Mouse (Mus musculus) stomach, postnatal 0 days (tissue): ENCODE data around the gene Fto. TPM values are rescaled to one million over a fixed set of nuclear protein-coding genes. Genes with fewer than 3 reads are reported as not detected.

Experiments
- ATAC-seq: fragments of 200-750 bp; cut with Nextera tagmentation; 2 replicates; pipeline ENCODE4 v1.8.0; 2017; ENCODE audit not compliant: low FRiP score, low TSS enrichment
- DNase-seq: peaks from one replicate; pipeline ENCODE4 v3.0.0-alpha.2; 2016; ENCODE audit warnings: low spot score
- H3K27ac ChIP-seq: fragments of 300-500 bp; sonication (generic); replicated peaks from 2 replicates; pipeline ENCODE4 v1.5.1; 2014; ENCODE audit warnings: mild to moderate bottlenecking, control low read depth
- H3K27me3 ChIP-seq: fragments of 300-500 bp; sonication (generic); 2 replicates; pipeline ENCODE4 v1.6.1; 2014; ENCODE audit warnings: low read length; ENCODE audit not compliant: control insufficient read depth, insufficient read depth
- H3K36me3 ChIP-seq: fragments of 300-500 bp; sonication (generic); 2 replicates; pipeline ENCODE4 v1.6.1; 2014; ENCODE audit warnings: low read length, mixed read lengths; ENCODE audit not compliant: control insufficient read depth, insufficient read depth
- H3K4me1 ChIP-seq: fragments of 300-500 bp; sonication (generic); replicated peaks from 2 replicates; pipeline ENCODE4 v1.6.1; 2014; ENCODE audit warnings: antibody characterized with exemption; ENCODE audit not compliant: control insufficient read depth, insufficient read depth
- H3K4me2 ChIP-seq: fragments of 300-500 bp; sonication (generic); replicated peaks from 2 replicates; pipeline ENCODE4 v1.6.1; 2014; ENCODE audit warnings: low read depth, mild to moderate bottlenecking, control low read depth, moderate library complexity
- H3K4me3 ChIP-seq: fragments of 300-500 bp; sonication (generic); 2 replicates; pipeline ENCODE4 v1.5.1; 2014; ENCODE audit warnings: low read depth, low read length, control low read depth
- H3K9ac ChIP-seq: fragments of 300-500 bp; sonication (generic); 2 replicates; pipeline ENCODE4 v1.6.1; 2014; ENCODE audit warnings: mild to moderate bottlenecking, low read length, control low read depth, mixed read lengths
- H3K9me3 ChIP-seq: fragments of 300-500 bp; sonication (generic); 2 replicates; pipeline ENCODE4 v1.6.1; 2016; ENCODE audit warnings: low read length; ENCODE audit not compliant: control insufficient read depth
- CTCF ChIP-seq: IDR thresholded peaks from 2 replicates; pipeline ENCODE4 v1.5.1; 2016; ENCODE audit warnings: antibody characterized with exemption, low read depth, mild to moderate bottlenecking, moderate library complexity
- EP300 ChIP-seq: optimal IDR thresholded peaks from 2 replicates; pipeline ENCODE3; 2016; ENCODE audit warnings: antibody characterized with exemption
- WGBS: fragments of 180-500 bp; shearing (Covaris S2); extraction: QIAGEN DNeasy Blood & Tissue Kit; methylation state at CpG from one replicate; pipeline ENCODE4 v1.1.7; 2014; 5-methylcytosine and 5-hydroxymethylcytosine counted together
- polyA plus RNA-seq: library from polyadenylated mRNA; unstranded; fragments of >200 nt; fragmentation: Nextera tagmentation; extraction: Ambion mirVana; gene quantifications from 2 replicates; pipeline ENCODE4 v1.2.1, GENCODE M21; 2015

Fto gene
- polyA plus RNA-seq, 1 experiment from 2014 or later = 25.7 TPM

- Histone ChIP-seq H3K4me1 (no peaks in the 10 kb centered on the region), H3K36me3 (peaks cover 1% of the 10 kb centered on the region; the same call in 1 of the 2 replicates), H3K27ac (no peak overlapping the region), H3K27me3 (no peaks in the 10 kb centered on the region), H3K9me3 (no peaks in the 10 kb centered on the region), H3K4me2 (no peak overlapping the region), H3K4me3 (no peak overlapping the region), H3K9ac (no peak overlapping the region)
- DNase-seq (no peak), ATAC-seq (no peak)
- WGBS = 81% methylated on average over 5 of the region's 5 CpGs
- no peak for TF ChIP-seq EP300
- TF ChIP-seq CTCF = no peak
These were observed 35.3 kb upstream of the Fto start for GRCm38 (mm10) chr8:91278060-91278459.

GRCm38 (mm10) chr8:91280467-91281212 is 32.7 kb upstream of the Fto start:
- Histone ChIP-seq H3K36me3 (no peaks in the 10 kb centered on the region), H3K4me2 (no peak overlapping the region), H3K4me1 (0 out of 2 replicates have a peak, but pooled peaks cover 2% of the 10 kb centered on the region), H3K9me3 (no peaks in the 10 kb centered on the region), H3K27ac (no peak overlapping the region), H3K27me3 (no peaks in the 10 kb centered on the region), H3K4me3 (no peak overlapping the region; the same call in 1 of the 2 replicates), H3K9ac (no peak overlapping the region)
- ATAC-seq (no peak; the same call in 1 of the 2 replicates), DNase-seq (no peak)
- TF ChIP-seq CTCF (no peak), EP300 (no peak)
- 54% methylated on average over 11 of the region's 11 CpGs for WGBS

GRCm38 (mm10) chr8:91281545-91281944 is 31.8 kb upstream of the Fto start:
- Histone ChIP-seq H3K27ac (no peak overlapping the region), H3K4me2 (no peak overlapping the region)

GRCm38 (mm10) chr8:91282655-91283054 is 30.7 kb upstream of the Fto start:
- 69% methylated on average over 5 of the region's 5 CpGs for WGBS
- Histone ChIP-seq H3K4me3 (no peak overlapping the region), H3K36me3 (no peaks in the 10 kb centered on the region; the same call in 1 of the 2 replicates), H3K9ac (no peak overlapping the region), H3K27ac (no peak overlapping the region), H3K4me1 (0 out of 2 replicates have a peak, but pooled peaks cover 2% of the 10 kb centered on the region), H3K27me3 (no peaks in the 10 kb centered on the region), H3K9me3 (no peaks in the 10 kb centered on the region), H3K4me2 (no peak overlapping the region)
- TF ChIP-seq EP300 (no peak), CTCF (no peak)
- no peak for ATAC-seq
- DNase-seq = no peak

More at GRCm38 (mm10) chr8:91281545-91281944, 31.8 kb upstream of the Fto start:
- TF ChIP-seq CTCF = no peak
- TF ChIP-seq EP300 = no peak
- no peaks in the 10 kb centered on the region for H3K36me3 ChIP-seq
- H3K9ac ChIP-seq = no peak overlapping the region
- 76% methylated on average over 8 of the region's 8 CpGs for WGBS
- DNase-seq (no peak), ATAC-seq (no peak)
- no peaks in the 10 kb centered on the region for H3K9me3 ChIP-seq
- H3K27me3 ChIP-seq = no peaks in the 10 kb centered on the region
- no peak overlapping the region for H3K4me3 ChIP-seq
- 0 out of 2 replicates have a peak, but pooled peaks cover 2% of the 10 kb centered on the region for H3K4me1 ChIP-seq

- Histone ChIP-seq H3K27me3 (no peaks in the 10 kb centered on the region), H3K4me1 (0 out of 2 replicates have a peak, but pooled peaks cover 2% of the 10 kb centered on the region), H3K27ac (no peak overlapping the region), H3K4me3 (no peak overlapping the region), H3K36me3 (no peaks in the 10 kb centered on the region; the same call in 1 of the 2 replicates), H3K9me3 (no peaks in the 10 kb centered on the region), H3K9ac (no peak overlapping the region), H3K4me2 (no peak overlapping the region)
- ATAC-seq = no peak
- no peak for TF ChIP-seq EP300
- TF ChIP-seq CTCF = no peak
- DNase-seq = no peak
- WGBS = 33% methylated on average over 1 of the region's 1 CpGs
These were observed 29.5 kb upstream of the Fto start for GRCm38 (mm10) chr8:91283815-91284214.

GRCm38 (mm10) chr8:91286237-91286636 is 27.1 kb upstream of the Fto start:
- Histone ChIP-seq H3K27ac (no peak overlapping the region), H3K9ac (no peak overlapping the region), H3K4me3 (no peak overlapping the region), H3K9me3 (no peaks in the 10 kb centered on the region), H3K27me3 (no peaks in the 10 kb centered on the region), H3K4me1 (0 out of 2 replicates have a peak, but pooled peaks cover 2% of the 10 kb centered on the region), H3K36me3 (no peaks in the 10 kb centered on the region; the same call in 1 of the 2 replicates), H3K4me2 (no peak overlapping the region)
- TF ChIP-seq CTCF (no peak), EP300 (no peak)
- ATAC-seq (no peak), DNase-seq (no peak)
- 70% methylated on average over 8 of the region's 8 CpGs for WGBS
